ENCODE assay signal across 19 mouse cellular contexts in genomic region chr12:59019891-59020290, GRCm38 (mm10). TPM values are rescaled to one million over a fixed set of nuclear protein-coding genes. Genes with fewer than 3 reads are reported as not detected.
A peak's percentile ranks its signal among the peaks of the same experiment; 100 is the strongest.
DNase-seq lines count a peak whose midpoint lies in the region; ATAC-seq lines count a peak whose summit lies in the region.
"Had no signal": no experiment of that assay in that cellular context is flagged by ENCODE, and none has a peak within 500 bp of the region (broad histone marks: within the 10 kb centered on the region; RNA-seq: fewer than 3 reads in every experiment).

No protein-coding gene starts in this region.

- no peaks in the 10 kb centered on the region for H3K9me3 ChIP-seq in midbrain, embryonic 11.5 days (ENCODE audit: control insufficient read depth, low read length)
- no peaks in the 10 kb centered on the region for H3K9me3 ChIP-seq in midbrain, embryonic 10.5 days (replicated peaks)
- H3K9me3 ChIP-seq: G1E had no signal

- H3K9ac ChIP-seq in midbrain, embryonic 11.5 days (ENCODE audit: low read length) = no peak overlapping the region

- H3K4me1 ChIP-seq in midbrain, embryonic 11.5 days (ENCODE audit: control insufficient read depth, insufficient read depth, low read length) = no peaks in the 10 kb centered on the region
- H3K4me1 ChIP-seq in midbrain, embryonic 10.5 days = no peaks in the 10 kb centered on the region

- H3K36me3 ChIP-seq in midbrain, embryonic 11.5 days (ENCODE audit: control insufficient read depth, insufficient read depth, low read length) = peaks cover 8% of the 10 kb centered on the region
- peaks cover 90% of the 10 kb centered on the region for H3K36me3 ChIP-seq in midbrain, embryonic 10.5 days

- ATAC-seq in midbrain, embryonic 11.5 days (ENCODE audit: low FRiP score) = no peak
- ATAC-seq: activated CD4-positive, CD25-positive, alpha-beta regulatory T cell, adult 4 months; CD4-positive, CD25-positive, alpha-beta regulatory T cell, adult 4 months; Patski had no signal

- DNase-seq in heart, adult 11 months = peak; percentile 55
- no peak for DNase-seq in heart, adult 8-10 months (ENCODE audit: low spot score)
- DNase-seq in midbrain, embryonic 11.5 days (ENCODE audit: low spot score, missing footprints) = peak; percentile 79
- no peak for DNase-seq in midbrain, embryonic 10.5 days (ENCODE audit: low spot score)
- DNase-seq: adrenal gland, adult 2 months; adrenal gland, adult 8-10 months; adrenal gland, postnatal 10 days; adrenal gland, postnatal 14 days; adrenal gland, postnatal 25 days; adrenal gland, postnatal 36 days; B cell, adult 2 months; cerebellum, adult 11 months; cerebellum, adult 11-12 months; cerebellum, adult 18-20 months had no signal

- H3K4me3 ChIP-seq in midbrain, embryonic 11.5 days (ENCODE audit: low read depth, low read length) = no peak overlapping the region
- no peak overlapping the region for H3K4me3 ChIP-seq in midbrain, embryonic 10.5 days

- 82% methylated on average over 2 of the region's 2 CpGs for whole genome bisulfite sequencing in midbrain, embryonic 11.5 days
- 90% methylated on average over 2 of the region's 2 CpGs for WGBS in midbrain, embryonic 10.5 days

- H3K27me3 ChIP-seq in midbrain, embryonic 11.5 days (ENCODE audit: control insufficient read depth, insufficient read depth, low read length) = no peaks in the 10 kb centered on the region
- H3K27me3 ChIP-seq in midbrain, embryonic 10.5 days (ENCODE audit: low read depth, poor library complexity, severe bottlenecking) = no peaks in the 10 kb centered on the region
- H3K27me3 ChIP-seq: CH12.LX, Patski had no signal

- H3K27ac ChIP-seq in midbrain, embryonic 11.5 days (ENCODE audit: low read depth, low read length) = no peak overlapping the region
- H3K27ac ChIP-seq in midbrain, embryonic 10.5 days (replicated peaks) = no peak overlapping the region

- H3K4me2 ChIP-seq in midbrain, embryonic 11.5 days = no peak overlapping the region

RNA-seq across cellular contexts. Expression of gene Gemin2, which starts 6.7 kb away (rescaled TPM):
- 1 to 10 TPM; 4.3 to 6.2 (median 5.3) TPM for total RNA-seq in heart, adult 8-10 months (2022)
- 25.4 and 25.8 TPM in 2 replicates for polyA plus RNA-seq in midbrain, embryonic 11.5 days (2014; fragmentation: Nextera tagmentation; extraction: Ambion mirVana)
- 35.8 and 36.8 TPM in 2 replicates for polyA plus RNA-seq in midbrain, embryonic 10.5 days (2016; fragmentation: Nextera tagmentation; extraction: Ambion mirVana)

RNA-seq across cellular contexts. Expression of gene Sec23a, which starts 8.1 kb away (rescaled TPM):
- 10 to 100 TPM; 42.2 to 47.9 (median 45.9) TPM for total RNA-seq in heart, adult 8-10 months (2022)
- polyA plus RNA-seq in midbrain, embryonic 11.5 days (2014; fragmentation: Nextera tagmentation; extraction: Ambion mirVana) = 90.3 and 97.4 TPM in 2 replicates
- 62.2 and 71.7 TPM in 2 replicates for polyA plus RNA-seq in midbrain, embryonic 10.5 days (2016; fragmentation: Nextera tagmentation; extraction: Ambion mirVana)

RNA-seq across cellular contexts. Expression of gene Trappc6b, which starts 41.4 kb away (rescaled TPM):
- total RNA-seq in heart, adult 8-10 months (2022) = 10 to 100 TPM; 57.6 to 75.2 (median 68.7) TPM
- 72.3 and 79.8 TPM in 2 replicates for polyA plus RNA-seq in midbrain, embryonic 11.5 days (2014; fragmentation: Nextera tagmentation; extraction: Ambion mirVana)
- polyA plus RNA-seq in midbrain, embryonic 10.5 days (2016; fragmentation: Nextera tagmentation; extraction: Ambion mirVana) = 71.4 and 81.9 TPM in 2 replicates

RNA-seq across cellular contexts. Expression of gene Pnn, which starts 46.8 kb away (rescaled TPM):
- total RNA-seq in heart, adult 8-10 months (2022) = 10 to 100 TPM; 18.8 to 35.6 (median 25.9) TPM
- 97.3 and 119 TPM in 2 replicates for polyA plus RNA-seq in midbrain, embryonic 11.5 days (2014; fragmentation: Nextera tagmentation; extraction: Ambion mirVana)
- 112 and 114 TPM in 2 replicates for polyA plus RNA-seq in midbrain, embryonic 10.5 days (2016; fragmentation: Nextera tagmentation; extraction: Ambion mirVana)

Comparison
In these comparisons a context has a peak if more than half of its experiments do, and no peak if none do; other contexts are left out.
1. DNase-seq: peak in heart, adult 11 months (single experiment) and midbrain, embryonic 11.5 days (single experiment); none in heart, adult 8-10 months (single experiment) and midbrain, embryonic 10.5 days (single experiment).